Mouse (Mus musculus) urinary bladder, postnatal 36 days (tissue): ENCODE results near the gene Adgrv1.
A peak's percentile ranks its signal among the peaks of the same experiment; 100 is the strongest.

ENCODE experiments used
- DNase-seq, 2 experiments: peaks; one replicate each; pipeline ENCODE4 v3.0.0; 2022; ENCODE audit warnings: low spot score in 2 of 2, mixed read lengths in 1 of 2

Adgrv1 gene

GRCm38 (mm10) chr13:81424002-81424401, 209.0 kb downstream of the Adgrv1 start:
- DNase-seq: no peak

DNA sequence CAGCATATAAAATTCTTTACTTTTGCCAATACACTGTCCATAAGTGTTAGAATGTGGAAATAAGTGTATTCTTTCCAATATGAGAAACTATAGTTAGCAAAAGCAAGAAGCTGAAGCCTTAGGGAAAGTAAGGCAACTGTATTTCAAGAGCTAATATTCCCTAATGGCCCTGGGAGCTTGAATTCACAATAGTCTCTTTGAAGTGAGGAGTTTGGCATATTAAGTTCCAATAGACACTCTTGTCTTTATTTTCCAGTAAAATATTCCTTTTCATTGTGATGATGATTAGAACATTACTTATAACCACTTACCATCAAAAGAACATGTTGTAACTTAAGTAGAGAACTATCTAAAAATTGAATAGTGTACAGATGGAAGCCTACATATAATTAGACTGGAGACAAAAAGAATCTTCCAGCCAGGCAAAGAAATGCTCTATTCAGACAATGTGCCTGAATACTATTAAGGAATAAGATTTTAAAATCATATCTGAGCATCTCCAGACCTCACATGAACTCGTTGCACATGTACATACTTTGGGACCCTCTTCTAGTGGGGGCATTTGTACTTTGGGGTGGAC, 225.0 kb downstream of the Adgrv1 start:
- DNase-seq: no peak

DNA sequence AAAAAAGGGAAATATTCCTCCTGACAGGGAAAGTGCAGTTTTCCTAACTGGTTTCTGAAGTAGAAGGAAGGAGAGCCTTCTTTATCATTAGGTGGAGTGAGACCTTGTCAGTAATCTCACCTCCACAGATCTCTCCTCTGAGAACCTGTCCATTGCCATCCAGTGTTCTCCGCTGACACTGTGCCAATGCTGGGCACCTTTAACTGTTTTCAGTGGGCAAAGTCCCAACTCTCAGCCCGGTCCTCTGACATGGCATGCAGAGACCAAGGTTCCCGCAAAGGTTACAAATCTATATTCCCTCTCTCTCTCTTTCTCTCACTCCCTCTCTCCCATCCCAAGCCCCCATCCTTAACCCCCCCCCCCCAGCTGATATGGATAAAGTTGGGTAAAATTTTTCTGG, 230.1 kb downstream of the Adgrv1 start:
- DNase-seq: no peak

DNA sequence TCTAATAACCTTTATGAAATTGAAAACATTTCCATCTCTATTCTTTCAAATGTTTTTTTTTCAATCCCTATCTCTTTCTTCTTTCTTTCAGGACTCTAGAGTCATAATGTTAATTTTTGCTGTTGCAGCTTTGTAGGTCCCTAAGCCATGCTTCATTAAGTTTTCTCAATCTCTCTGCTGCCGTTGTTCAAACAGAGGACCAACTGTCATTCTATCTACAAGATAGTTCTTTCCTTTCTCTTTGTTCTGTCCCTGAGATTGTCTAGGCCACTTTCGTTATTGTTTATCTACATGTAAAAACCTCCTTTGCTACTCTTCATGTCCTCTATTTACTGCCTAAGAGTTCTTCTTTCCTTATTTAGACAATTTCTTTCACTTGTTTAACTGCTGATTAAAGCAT, 230.8 kb downstream of the Adgrv1 start:
- DNase-seq: no peak

GRCm38 (mm10) chr13:81401742-81402141, 231.2 kb downstream of the Adgrv1 start:
- DNase-seq: no peak

DNA sequence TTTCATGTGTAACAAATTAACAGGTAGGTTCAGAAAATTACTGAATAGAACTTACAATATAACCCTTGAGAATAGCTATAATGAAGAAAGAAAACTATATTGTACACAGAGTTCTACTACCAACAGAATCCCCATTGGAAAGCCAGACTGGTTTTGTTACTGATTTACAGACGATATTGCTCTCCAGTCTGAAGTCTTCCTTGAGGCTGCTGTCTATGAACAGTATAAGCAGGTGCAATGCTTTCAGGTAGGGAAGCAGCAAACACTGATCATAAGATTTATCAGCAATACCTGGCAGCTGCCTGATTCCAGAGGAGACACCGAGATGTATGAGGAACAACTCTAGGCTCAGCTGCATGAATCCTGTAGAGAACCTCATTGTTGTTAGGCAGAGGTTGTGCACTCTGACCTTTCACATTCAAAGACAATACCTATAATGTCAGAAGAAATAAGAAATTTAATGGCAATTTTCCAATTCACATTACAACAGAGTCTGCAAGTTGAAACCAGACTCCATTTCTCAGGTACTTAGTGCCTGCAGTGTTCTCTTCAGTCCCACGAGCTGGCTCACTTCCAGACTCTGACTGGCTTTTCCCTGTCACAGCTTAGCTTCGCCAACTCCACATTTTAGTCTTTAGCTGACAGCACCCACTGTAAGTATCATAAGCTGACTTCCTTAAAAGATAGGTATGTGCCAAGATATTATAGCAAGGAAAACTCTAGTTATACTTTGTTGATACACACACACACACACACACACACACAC, 247.2 kb downstream of the Adgrv1 start:
- no peak for DNase-seq

DNA sequence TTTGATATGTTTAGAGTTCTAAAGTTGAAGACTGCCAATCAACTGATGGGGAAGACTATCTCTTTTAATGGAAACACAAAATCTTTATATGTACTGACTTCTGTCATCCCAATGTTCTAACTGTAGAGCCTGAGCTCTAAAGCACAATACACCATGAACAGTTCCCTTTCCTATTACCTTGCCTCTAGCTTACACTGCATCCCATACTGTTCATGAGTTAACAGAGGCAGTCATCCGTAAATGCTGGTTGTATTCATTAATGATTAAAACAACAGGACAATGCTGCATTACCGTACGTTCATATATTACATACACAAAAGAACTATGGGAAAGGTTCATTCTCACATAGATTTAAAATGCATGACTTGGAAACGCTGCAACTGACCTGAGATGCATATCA, 251.1 kb downstream of the Adgrv1 start:
- DNase-seq: no peak

DNA sequence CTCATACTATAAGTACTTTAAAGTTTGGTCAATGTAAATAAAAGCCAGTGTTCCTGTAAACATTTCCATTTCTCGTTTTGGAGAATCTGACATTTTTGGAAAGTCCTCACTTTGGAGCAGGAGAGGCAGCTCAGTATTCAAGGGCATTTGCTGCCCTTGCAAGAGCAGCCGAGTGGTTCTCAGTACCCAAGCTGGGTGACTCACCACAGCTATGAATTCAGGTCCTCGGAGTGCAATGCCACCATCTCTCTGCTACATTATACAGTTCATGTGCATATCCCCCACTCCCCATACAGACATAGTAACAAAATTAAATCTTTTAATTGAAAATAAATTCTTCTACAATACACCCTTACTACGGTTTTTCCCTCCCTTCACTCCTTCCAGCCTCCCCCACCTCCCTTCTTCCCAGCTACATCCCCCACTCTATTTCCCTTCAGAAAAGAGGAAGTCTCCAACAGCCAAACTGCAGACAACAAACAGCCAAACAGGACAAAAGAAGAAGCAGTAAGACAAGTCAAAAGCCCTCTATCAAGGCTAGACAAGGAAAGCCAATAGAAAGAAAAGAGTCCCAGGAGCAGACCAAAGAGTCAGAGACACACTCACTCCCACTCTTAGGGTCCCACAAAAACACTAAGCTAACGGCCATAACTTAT, 262.0 kb downstream of the Adgrv1 start:
- DNase-seq: no peak

DNA sequence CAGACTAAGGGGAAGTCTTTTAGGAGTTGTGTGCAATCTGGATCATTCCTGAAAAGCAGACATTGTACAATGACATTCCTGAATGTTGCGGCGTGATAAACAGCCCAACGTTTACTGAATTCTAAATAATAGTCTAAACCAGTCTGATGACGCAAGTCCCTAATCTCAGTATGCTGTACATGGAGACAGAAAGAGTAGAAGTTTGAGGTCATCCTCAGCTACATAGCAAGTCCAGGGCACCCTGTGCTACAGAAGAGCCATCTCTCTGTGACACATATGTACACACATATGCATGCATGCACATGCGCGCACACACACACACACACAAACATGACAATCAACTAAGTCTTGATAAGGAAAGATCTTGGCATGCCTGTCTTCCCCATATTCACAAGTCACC, 262.8 kb downstream of the Adgrv1 start:
- DNase-seq: no peak

DNA sequence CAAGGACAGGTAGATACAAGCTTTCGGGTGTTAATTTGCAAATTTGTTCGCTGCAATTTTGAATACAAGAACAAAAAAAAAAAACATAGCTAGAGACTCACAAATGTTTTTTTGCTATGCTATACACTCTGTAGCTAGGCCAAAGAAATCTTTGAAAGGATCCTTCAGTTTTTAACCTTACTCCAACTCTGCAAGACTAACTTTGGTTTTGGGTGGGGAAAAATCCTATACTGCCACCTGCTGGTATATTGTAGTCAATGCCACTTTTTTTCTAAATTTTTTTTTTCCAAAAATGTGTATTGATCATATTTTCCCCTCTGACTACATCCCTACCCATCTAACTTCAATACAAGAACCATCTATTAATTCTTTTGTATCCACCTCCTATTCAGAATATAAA, 263.4 kb downstream of the Adgrv1 start:
- DNase-seq: no peak

DNA sequence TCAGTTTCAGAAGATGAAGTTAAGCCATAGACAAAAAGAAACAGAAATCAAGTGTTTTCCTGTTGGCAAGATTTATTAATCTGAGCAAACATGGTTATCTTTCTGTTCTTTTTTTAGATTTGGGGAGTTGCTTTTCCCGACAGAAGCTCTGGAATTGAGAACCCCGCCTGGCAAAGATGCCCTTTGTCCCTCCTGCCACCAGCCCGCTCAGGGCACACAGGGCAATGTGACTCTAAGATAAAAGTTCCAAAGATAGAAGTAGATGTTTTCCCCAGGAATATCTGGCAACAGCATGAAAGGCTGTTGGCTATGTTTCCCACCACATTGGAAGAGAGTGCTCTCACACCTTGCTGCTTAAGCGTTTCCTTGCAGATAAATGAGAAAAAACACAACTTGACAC, 264.0 kb downstream of the Adgrv1 start:
- DNase-seq: no peak

- DNase-seq: no peak
These were observed 265.1 kb downstream of the Adgrv1 start for GRCm38 (mm10) chr13:81367681-81368376.

DNA sequence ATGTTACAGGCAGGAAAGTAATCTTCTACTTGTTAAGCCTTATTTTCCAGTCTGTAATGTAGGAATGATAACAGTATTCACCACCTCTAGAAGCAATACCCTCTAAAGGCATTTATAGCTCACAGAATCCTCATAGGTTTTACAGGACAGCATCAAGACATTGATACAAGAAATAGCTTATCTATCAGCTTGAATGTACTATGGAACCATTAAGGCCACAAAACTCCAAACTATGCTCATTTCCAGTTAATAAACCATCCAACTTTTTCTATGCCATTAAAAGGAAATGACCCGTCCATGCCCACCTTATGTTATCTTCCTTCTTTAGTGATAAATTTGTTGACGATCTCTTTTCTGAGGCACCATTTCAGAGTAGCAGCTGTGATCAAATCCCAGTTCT, 272.6 kb downstream of the Adgrv1 start:
- no peak for DNase-seq

DNA sequence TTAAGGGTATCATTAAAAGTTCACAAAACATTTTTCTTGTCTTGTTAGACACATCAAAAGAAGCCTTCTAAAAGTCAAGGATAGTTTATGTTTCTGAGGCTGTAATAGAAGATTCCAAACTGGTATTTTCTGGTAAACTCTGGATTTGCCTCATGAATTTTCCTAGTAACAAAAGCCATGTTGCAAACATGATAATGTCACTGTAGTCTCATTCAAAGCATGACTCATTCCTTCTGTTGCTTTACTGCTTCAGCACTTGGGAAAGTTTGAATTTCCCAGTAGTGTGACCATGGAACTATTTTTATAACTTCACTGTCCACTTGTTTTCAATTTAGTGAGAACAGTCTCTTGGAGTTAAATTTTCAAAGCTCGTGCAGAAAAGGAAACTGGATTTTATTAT, 274.2 kb downstream of the Adgrv1 start:
- DNase-seq: no peak

GRCm38 (mm10) chr13:81358365-81358764, 274.6 kb downstream of the Adgrv1 start:
- DNase-seq: no peak

GRCm38 (mm10) chr13:81357215-81357614, 275.7 kb downstream of the Adgrv1 start:
- DNase-seq: peak in 1 of 2 experiments; percentile 7

DNA sequence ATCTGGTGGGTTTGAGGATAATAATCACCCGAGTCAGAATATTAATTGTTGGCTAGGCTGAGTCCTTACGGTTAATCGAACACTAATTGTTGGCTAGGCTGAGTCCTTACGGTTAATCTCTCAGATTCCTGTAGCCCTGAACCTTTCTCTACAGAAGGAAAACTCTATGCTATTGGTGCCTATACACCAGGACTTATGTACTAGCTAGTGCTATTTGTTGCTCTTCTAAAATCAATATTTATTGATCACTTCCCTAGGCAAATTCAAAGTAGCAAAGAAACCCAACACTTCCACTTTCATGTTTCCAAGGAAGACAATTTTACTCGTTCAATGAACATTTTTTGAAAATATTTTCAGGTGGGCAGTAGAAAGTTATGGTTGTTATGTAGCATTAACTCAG, 278.4 kb downstream of the Adgrv1 start:
- no peak for DNase-seq

GRCm38 (mm10) chr13:81352296-81352695, 280.7 kb downstream of the Adgrv1 start:
- DNase-seq: peak in 1 of 2 experiments; percentile 62

DNA sequence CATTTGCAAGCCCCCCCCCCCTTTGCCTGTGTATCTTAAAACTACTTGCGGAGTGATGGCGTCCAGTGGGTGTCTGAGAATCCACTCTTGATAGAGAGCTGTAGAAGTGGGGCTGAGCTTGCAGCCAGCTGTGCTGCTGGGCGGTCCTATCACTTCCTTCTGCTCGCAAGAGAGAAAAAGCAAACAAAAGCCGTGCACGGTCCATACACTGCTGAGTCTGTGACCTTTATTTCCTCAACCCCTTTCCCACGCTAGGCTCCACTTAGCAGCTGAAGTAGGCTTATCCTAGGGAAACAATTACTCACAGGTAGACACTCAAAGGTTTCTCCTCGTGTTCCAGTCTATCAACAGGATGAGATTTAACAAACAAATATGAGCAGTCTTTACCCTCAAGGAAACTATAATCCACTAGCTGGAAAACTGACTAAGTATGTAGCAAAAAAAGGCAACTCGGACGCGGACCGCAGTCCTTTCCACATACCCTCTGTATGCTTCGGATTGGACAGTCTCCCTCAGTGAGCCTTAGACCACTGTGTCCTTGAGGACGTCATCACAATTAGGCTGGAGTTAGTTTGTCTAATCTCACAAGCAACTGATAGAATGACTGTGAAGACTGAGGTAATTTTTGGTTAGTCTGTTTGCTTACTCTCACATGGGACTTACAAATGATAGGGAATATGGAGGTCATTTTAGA, 281.3 kb downstream of the Adgrv1 start:
- DNase-seq: no peak

DNA sequence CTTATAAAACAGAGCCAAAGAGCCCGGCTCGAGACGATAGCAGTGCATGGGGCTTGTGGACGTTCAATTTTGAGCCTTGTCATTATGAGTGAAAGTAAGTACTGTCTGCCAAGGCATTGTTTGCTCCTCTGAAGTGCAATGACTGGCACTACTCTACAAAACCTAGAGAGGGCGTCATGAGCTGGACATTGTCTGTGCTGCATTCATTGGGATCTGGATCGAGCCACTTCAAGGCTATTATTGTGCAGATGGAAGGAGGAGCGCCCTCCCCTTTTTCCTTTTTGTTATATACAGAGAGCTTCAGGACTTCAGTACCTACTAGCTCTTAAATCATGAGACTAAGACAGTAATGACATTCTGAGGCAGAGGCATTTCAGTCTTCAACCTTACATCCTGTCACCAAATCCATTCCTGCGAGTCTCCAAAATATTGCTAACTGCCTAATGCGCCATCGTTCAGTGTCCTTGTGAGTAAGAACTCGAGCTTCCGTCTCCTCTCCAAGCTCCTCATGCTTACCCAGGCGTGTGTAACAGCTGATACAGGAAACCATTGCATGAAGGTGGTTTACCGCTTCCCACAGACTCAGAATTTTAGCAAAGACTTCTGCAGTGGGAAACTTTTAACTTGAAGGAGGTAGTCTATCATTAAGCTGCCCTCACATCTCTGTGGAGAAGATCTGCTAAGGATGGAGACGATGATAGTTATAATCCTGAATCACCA, 285.5 kb downstream of the Adgrv1 start:
- no peak for DNase-seq

GRCm38 (mm10) chr13:81342987-81343596, 289.9 kb downstream of the Adgrv1 start:
- no peak for DNase-seq
